Mouse (Mus musculus): ENCODE results near the gene Aspn.
"Not testable (repeated sequence)": the region's sequence is repeated elsewhere in the genome, so short reads cannot be mapped to it uniquely, and the experiment has no call there.

Aspn gene

GRCm38 (mm10) chr13:49584307-49585005 lies 40.2 kb downstream of the Aspn start:
- CTCF ChIA-PET: interaction anchor here (0.6 kb wide), 1 partner anchor 20 kb away, joined by 3 read pairs; no protein-coding TSS in a partner anchor

GRCm38 (mm10) chr13:49586062-49586461 lies 41.8 kb downstream of the Aspn start:
- CTCF ChIA-PET: interaction anchor here (0.8 kb wide), 1 partner anchor 87 kb away, joined by 3 read pairs; no protein-coding TSS in a partner anchor

DNA sequence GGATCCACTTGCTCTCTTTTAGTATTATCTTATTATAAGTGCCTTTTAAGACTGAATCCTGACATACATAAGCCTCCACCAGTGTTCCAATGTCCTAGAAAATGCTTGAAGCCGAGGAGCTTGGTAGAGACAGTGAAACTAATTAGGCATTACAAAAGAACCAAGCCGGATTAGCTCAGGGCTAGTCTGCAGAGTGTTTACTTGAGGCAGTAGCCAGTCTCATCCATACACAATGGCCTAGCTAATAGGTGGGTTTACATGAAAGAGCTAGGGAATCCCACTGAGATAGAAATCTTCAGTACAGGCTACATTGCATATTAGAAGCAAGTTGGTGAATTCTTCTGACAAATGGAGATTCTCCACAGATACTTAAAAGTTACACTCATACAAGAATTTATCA lies 58.3 kb downstream of the Aspn start:
- CTCF ChIA-PET: not testable (repeated sequence)

GRCm38 (mm10) chr13:49603603-49604002 lies 59.4 kb downstream of the Aspn start:
- CTCF ChIA-PET: no interaction called here

DNA sequence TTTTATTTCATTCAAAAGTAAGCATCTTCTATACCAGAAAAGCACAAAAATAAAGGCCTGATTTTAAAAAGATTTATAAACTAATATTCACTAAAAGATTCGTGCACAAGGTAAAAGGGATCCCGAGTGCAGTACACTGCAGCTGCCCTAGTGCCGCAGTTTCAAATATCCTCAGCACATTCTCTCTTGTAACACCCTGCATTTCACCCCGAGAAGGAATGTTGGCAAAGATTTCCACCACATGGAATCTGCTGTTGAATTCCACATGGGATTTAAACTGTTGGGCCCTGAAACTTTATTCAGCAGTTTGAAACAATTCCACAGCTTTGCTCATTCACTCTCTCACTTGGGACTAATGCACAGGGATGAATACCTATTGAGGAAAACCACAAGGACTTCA lies 63.5 kb downstream of the Aspn start, which contains the start of gene Ogn:
Ogn (plus strand) TSS at position 333 of the 400 bp plus-strand sequence.
- CTCF ChIA-PET: no interaction called here

DNA sequence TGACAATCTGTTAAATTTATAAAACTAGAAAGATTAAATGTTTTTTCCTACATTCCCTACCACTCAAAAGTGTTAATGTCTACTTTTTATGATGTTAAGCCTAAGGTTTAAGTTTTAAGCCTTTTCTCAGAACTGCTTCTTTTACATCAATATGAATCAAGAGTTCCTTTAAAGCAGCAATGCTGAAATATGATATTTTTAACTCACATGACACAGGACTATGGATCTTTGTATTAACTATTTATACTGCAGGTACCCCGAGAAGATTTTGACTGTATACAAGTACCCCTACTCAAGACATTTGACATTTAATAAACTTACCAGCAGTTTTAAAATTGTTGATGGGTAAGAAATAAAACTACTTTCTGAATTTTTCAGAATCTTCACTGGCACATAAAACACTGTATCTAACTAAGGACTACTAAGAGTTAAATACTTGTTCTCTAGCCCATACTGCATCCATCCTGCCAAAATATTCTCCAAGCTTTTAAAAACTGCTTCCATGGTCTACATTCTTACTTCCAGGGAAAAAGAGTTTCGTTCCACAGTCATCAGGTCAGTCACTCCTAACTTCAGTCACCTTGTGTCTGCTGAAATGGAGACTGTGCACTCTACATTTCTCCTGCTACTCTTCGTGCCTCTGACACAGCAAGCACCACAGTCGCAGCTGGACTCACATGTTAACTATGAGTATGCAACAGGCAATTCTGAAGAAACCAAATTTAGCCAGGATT lies 64.5 kb downstream of the Aspn start:
- CTCF ChIA-PET: no interaction called here

- CTCF ChIA-PET: no interaction called here
These were observed 72.8 kb downstream of the Aspn start for GRCm38 (mm10) chr13:49617021-49617420.
